Mouse (Mus musculus) frontal cortex, postnatal 10 days (tissue): ENCODE measurements around the gene Naa60.

Experiments
- DNase-seq, 2 experiments: peaks; one replicate each; pipeline ENCODE4 v3.0.0; 2022; ENCODE audit warnings: low spot score in 2 of 2, mixed read lengths in 1 of 2

Naa60 gene

DNA sequence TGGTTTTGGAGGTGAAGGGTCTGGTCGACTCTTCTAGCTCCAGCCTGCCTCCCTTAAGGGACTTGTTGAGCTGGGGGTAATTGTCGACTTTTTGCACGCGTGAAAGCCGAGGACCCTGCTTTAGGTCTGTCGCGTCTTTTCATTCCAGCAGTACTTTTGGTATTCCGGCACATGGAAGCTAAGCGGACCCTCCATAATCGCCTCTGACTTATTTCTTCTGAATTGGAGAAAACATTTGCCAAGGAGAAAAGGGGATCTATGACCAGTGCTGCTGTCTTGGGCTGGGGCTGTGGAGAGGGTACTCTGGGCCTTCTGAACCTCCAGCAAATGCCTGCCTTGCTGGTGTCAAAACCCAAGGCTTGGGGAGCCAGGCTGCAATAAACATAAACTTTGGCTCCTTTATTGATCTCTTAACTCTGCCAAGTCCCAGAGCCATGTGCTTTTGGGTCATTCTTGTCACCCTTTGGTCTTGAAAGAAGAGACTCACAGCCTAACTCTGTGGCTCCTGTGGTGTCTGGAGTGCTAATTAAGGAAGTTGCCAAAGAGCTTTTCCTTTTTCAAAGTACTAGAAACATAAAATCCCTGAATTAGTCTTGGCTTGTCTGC, 13.0 kb downstream of the Naa60 start:
- DNase-seq, result no peak

DNA sequence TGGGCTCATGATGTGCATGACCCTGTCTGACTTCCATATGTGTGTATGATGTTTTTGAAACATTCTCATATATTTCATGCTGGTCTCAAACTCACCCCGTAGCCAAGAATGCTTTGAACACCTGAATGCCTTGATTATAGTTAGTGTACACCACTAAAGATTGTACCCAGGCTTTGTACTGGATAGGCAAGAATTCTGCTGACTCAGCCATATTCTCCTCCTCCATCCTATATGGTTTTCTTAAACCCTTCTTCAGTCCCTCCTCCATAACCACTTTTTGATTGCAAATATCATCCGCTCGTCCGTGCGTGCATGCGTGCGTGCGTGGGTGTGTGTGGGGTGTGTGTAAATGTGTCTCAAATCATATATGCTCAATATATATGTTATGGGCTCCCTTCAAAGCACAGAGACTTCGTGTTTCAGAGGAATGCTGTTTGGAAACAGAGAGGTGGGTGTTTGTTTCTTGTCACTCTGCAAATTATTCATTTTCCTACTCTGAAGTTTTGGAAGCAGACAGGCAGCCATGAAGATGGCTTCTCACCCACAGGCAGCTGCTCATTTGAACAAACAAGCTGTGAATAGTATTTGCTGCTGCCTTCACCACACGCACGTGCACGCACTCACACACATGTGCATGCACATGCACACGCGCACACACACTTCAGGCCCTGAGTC, 19.6 kb downstream of the Naa60 start:
- DNase-seq, result no peak

DNA sequence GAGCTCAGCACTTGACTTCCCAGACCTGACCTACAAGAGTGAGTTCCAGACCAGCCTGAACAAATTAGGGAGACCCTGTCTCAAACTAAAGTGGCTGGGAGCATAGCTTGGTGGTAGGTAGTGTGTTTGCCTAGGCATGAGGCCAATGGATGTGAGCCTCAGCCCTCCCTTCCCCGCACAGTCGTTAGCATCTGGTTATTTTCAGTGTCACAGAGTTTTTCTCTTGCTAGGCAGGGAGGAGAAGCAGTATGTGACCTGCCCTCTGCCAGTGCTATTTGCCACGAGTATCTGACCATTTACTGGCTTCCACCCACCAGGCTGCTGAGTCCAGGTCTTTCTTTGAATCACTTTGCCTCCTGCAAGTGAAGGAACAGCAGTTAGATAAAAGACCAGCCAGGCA, 21.6 kb downstream of the Naa60 start:
- no peak for DNase-seq

DNA sequence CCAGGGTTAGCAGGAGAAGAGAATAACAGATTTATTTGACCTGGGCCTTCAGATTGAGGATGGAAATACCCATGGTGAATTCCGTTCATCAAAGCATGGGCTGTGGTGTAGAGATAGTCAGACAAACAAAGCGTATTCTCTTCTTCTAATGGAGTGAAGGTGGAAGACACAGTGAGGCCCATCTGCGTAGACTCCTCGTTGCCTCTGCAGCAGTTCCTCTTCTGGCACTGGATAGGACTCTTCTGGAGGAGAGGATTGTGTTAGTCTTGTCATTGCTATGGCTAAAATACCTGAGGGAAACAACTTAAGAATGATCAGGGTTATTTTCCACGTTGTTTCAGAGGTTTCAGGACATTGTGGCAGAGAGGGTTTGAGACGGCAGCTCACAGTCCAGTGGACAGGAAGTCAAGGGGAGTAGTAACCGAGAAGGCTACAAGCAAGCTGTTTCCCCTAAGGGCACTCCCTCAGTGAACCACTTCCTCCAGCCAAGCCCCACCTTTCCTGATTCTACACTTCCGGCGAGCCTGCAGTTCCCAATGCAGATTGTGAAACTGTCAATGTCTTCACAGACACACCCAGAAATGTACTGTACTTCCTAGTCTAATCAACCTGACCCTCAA, 23.1 kb downstream of the Naa60 start:
- DNase-seq, result no peak

DNA sequence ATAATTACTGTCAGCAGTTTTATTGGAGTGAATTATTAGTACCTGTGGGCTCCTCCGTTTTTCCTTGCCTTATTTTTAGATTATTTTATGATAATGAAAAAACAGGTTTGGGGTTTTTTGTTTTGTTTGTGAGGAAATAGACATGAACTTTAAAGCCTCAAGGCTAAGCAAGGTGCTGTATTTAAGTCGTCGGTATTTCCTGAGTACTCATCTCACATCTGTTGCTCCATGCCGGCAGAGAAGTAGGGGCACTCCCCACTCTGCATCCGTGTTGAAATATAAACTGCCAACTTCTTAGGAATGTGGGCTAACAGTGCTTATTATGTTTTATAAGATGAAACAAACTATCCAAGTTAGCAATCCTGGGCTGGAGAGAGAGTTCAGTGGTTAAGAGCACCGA, 23.9 kb downstream of the Naa60 start:
- DNase-seq, result no peak

DNA sequence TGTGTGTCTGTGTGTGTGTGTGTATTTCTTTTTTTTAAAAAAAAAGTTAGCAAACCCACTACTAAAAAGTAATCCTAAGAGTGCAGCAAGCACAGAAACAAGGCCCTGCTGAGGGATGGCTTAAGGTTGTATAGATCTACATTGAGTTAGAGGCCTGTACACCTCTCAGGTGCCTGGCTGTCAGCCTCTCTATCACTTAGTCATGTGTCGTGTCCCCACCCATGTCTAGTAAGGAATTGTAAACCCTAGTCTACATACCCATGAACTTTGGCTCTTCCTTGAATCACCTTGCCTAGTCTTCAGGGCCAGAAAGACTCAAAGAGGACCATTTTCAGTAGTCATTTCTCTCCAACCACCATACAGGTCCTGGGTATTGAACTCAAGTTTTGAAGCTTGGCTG, 24.4 kb downstream of the Naa60 start:
- no peak for DNase-seq

DNA sequence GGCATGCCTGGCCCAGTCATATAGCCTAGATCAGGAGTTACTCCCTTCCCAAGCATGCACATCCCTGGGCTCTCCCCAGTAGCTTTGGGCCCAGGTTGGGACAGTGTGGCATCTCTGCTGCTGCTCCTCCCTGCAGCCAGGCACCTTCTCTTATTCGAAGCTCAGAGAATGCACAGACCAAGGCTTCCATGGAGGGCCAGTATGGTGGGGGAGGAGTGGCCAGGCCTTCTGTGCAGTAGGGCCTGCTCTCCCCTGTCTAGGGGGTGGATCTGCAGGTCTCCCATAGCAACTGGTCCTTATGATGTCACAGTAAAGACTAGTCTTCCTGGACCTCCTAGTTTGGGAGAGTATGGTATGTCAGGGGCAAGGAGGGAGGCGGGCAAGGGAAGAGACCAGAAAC, 35.3 kb downstream of the Naa60 start:
- DNase-seq, result no peak

DNA sequence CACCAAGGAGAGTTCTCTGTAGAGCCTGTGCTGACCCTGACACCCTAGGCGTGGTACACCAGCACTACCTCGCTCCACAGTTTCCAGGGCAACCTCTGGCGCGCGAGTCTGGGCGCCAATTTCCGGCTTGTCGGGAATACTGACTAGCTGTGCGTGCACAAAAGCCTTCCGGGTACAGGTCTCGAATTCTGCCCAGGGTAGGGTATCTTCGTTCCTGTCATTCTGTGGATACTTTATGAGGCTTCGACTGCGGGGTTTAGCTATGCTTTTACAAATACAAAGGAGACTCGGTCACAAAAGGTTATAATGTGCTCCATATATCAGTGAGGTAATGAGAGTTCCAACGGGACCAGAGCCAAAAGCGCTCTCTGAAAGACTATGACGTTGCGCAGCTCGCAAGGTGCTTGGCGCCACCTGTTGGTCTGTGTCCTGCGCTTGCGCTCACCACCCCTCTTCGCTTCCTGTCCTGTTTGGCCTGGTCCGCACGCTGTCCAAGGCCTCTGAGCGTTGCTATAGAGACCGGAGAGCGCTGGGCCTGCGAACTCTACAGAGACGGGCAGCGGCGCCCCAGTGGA, 36.4 kb downstream of the Naa60 start, which contains the start of the genes 1700037C18Rik and Cluap1:
TSS of gene 1700037C18Rik (minus strand) at position 153 of the 575 bp plus-strand sequence.
TSS of gene Cluap1 (plus strand) at position 265 of the 575 bp plus-strand sequence.
- DNase-seq, result peak; percentile 89 to 91

DNA sequence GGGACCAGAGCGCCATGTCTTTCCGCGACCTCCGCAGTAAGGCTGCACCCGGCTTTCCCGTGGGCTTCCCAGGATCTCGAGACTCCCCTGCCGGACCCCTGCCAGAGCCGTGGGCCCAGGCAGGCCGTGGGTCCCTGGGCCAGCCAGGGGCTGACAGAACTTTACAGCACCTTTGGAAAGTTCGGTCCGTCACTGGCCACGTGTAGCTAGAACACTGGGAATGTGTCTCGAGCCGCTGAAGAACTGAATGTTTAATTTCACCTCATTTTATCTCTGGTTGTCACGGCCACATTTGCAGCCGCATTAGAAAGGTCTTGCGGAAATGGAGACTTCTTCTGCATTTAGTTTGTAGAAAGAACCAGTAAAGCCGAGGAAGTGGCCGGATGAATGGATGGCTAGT, 36.9 kb downstream of the Naa60 start:
- DNase-seq, result no peak

DNA sequence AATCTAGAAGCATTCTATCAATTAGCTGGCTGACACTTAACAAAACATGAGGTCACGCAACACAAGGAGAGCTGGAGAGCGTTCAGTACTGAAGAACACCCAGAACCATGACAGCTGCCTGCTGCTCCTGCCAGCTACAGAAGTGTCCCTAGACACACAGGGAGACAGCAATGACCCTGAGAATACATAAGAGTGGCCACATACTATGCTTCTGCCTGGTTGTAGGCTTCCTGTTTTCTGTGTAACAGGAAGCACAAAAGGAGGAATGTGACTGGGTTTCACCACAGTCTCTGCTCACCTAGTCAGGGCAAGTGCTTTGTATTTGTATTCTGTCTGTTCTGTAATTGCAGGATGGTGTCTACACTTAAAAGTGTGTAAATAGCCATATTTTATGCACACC, 48.6 kb downstream of the Naa60 start:
- no peak for DNase-seq

DNA sequence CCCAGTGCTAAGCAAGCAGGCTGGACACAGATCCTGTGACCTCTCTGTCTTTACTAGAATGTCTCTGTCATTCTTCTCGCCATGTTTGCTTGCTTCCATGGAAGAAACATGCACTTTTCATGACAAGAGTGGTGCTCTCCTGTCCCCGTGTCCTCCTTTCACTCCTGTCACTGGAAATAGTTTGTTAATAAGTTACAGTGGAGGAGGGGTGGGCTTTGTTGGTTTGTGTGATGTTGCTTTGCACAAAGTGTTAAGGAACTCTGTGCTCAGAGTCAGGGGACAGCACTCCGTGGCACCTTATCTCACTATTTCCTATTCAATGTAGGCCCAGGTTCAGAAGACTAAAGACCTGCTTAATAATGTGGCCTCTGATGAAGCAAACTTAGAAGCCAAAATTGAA, 51.3 kb downstream of the Naa60 start:
- DNase-seq, result no peak

DNA sequence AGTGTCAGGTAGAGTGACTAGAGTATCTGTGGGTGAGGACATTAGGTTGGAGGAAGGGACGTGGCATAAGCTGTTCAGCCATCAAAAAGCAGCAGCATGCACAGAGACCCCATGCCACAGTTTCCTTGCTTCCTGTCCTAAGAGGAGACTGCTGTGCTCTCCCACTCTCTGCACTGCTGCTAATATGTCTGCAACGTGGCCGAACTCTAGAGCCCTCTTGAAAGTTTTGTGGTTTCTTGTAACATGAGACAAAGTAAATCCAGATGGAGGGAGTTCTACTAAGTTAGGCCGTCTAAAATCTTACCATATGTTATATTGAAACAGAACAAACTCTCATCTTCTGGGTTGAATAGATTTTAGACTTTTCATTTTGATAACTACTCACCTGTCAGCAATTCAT, 51.8 kb downstream of the Naa60 start:
- no peak for DNase-seq

DNA sequence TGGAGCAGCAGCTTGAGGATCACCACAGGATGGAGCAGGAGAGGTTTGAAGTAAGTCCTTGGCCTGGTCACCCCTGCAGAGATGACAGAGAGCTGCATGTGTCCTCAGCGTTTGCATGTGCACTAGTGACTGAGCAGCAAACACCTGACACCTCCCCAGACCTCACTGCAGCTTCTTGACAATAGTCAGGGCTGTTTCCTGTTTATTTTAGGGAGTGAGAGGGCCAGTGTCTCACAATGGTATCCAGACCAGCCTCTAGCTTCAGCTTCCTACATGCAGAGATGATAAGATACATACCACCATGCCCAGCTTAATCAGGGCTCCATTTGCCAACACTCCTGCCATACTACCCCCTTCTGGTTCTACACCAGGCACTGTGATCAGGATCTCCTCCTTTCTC, 56.4 kb downstream of the Naa60 start:
- DNase-seq, result no peak

DNA sequence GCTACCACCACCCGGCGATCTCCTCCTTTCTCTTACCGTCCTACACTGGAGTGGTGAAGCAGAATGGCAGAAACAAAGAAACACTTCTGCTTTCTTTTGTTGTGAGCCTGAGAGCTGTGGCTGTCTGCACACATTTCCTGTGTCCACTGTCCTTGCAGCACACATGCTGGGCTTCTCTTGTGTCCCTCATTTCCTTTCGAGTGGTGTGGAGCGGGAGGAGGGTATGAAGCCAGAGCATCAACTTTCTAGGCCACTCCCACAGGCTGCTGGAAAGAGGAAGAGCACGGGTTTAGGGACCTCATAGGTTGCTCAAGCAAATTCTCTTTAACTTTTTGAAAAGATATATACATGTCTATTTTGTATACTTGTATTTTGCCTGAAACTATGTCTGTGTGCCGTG, 57.0 kb downstream of the Naa60 start:
- DNase-seq, result no peak

DNA sequence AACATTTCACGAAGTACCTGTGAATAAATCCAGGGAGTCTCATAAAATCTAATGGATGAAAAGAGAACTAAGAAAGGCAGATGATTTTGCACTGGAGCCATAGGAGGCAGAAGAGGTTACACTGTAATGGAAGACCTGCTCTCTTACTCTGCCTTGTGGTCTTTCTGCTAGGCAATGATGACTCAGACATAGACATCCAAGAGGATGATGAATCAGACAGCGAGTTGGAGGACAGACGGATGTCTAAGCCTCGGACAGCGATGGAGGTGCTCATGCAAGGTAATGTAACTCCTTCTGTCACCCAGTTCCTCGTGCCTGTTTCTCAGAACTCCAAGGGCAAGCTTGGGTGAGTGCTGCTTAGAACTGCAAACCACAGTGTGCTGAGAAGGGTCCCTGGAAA, 61.4 kb downstream of the Naa60 start:
- no peak for DNase-seq

DNA sequence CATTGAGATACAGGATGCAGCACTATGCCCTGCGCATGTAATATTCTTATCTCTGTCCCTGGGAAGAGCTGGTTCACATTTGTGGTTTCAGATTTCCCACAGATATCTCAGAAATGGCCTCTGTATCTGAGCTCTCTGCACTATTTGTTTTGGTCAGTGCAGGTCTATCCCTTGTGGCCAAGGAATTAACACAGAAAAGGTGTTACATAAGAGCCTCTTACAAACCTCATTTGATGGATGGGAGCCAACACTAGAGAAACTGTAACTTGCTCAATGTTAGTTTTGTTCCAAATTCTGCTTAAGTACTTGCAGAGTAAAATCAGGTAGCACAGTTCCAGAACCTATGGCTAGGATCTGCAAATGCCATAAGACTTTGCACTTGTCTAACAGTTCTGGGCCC, 61.9 kb downstream of the Naa60 start:
- DNase-seq, result no peak

DNA sequence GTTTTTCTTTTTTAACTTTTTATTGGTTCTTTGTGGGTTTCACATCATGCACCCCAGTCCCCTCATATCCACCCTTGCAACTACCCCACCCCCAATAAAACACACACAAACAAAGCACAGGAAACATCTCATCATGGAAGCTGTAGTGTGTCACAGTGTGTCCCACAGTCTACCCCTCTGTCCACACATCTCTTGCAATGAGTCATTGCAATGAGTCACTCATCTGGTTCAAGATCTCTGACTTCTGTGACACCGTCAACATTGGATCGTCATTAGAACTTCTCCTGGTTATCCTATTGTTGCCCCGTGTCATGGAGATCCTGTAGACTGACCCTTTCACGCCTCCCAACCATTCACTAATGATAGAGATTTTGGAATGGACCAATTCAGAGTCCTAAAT, 62.5 kb downstream of the Naa60 start:
- DNase-seq, result no peak

DNA sequence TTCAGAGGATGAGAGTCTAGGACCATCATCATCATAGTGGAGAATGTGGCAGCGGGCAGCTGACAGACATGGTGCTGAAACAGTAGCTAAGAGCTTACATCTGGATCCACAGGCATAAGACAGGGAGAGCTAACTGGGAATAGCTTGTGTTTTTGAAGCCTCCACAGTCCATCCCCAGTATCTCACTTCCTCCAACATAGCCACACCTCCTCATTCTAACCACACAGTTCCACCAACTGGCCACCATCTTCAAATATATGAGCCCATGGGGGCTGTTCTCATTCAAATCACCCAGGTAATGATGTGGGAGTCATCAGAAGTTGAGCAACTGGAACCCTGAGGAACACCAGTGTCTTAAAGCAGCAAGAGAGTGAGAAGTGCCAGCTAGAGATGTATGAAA, 79.0 kb downstream of the Naa60 start:
- no peak for DNase-seq
